Comparison of ENCODE assay signal across 12 mouse cellular contexts in genomic region chr12:76597577-76598100, GRCm38 (mm10).
DNase-seq lines count a peak whose midpoint lies in the region; ATAC-seq and TF ChIP-seq lines count a peak whose summit lies in the region.
"Had no signal": no experiment of that assay in that cellular context is flagged by ENCODE, and none has a peak within 500 bp of the region (broad histone marks: within the 10 kb centered on the region; RNA-seq: fewer than 3 reads in every experiment).

No protein-coding gene starts in this region.

- DNase-seq in layer of hippocampus, adult 2 months (ENCODE audit: low spot score in 2 of 2), result no peak
- no peak for DNase-seq in layer of hippocampus, postnatal 10 days (ENCODE audit: low spot score in 2 of 2)
- DNase-seq in NIH3T3 (ENCODE audit: low read depth), result peak; percentile 25
- peak; percentile 72 for DNase-seq in cerebellum, adult 9-10 months
- peak; percentile 68 for DNase-seq in kidney, postnatal 14 days
- no peak for DNase-seq in thymus, postnatal 10 days (ENCODE audit: low spot score in 2 of 2)
- no peak for DNase-seq in lung, postnatal 25 days (ENCODE audit: low spot score)
- DNase-seq: adrenal gland, postnatal 14 days; layer of hippocampus, postnatal 36 days had no signal

- no peak for TF ChIP-seq CTCF in layer of hippocampus, adult 2 months (conservative IDR thresholded peaks at IDR 0.05)

- H3K27ac ChIP-seq in layer of hippocampus, adult 2 months, result peak overlapping the region; percentile 61; the same call in 1 of the 2 replicates
- H3K27ac ChIP-seq: lung, embryonic 15.5 days; midbrain, embryonic 12.5 days had no signal

- no peak for ATAC-seq in erythroid progenitor cell, adult 5-6 weeks (replicated peaks; ENCODE audit: low FRiP score, poor library complexity, severe bottlenecking)

- no peak overlapping the region for H3K4me3 ChIP-seq in layer of hippocampus, adult 2 months
- H3K4me3 ChIP-seq: lung, embryonic 15.5 days; midbrain, embryonic 12.5 days had no signal

Comparison
In these comparisons a context has a peak if more than half of its experiments do, and no peak if none do; other contexts are left out.
1. DNase-seq: peak in NIH3T3 (single experiment), cerebellum, adult 9-10 months (single experiment) and kidney, postnatal 14 days (single experiment); none in layer of hippocampus, adult 2 months (0 of 2), layer of hippocampus, postnatal 10 days (0 of 2), thymus, postnatal 10 days (0 of 2) and lung, postnatal 25 days (single experiment).